Mouse (Mus musculus): ENCODE measurements around the gene Tm6sf1. TPM values are rescaled to one million over a fixed set of nuclear protein-coding genes. Genes with fewer than 3 reads are reported as not detected.
A peak's percentile ranks its signal among the peaks of the same experiment; 100 is the strongest.
"Not testable (repeated sequence)": the region's sequence is repeated elsewhere in the genome, so short reads cannot be mapped to it uniquely, and the experiment has no call there.

The Tm6sf1 gene
- 10 to 100 TPM; 10.7 to 12.3 TPM for total RNA-seq (2021)
- long read RNA-seq, experiment 1, transcript Tm6sf1-201 (10 exons, 2,226 nt), result major isoform, 6 of 6 reads
- long read RNA-seq, experiment 1, partial matches to known transcripts, result 0 of 6 reads
- long read RNA-seq, experiment 1, other reads (novel, unspliced or antisense), result 0 of 6 reads
- long read RNA-seq, experiment 2, partial matches to known transcripts, result 0 of 3 reads
- long read RNA-seq, experiment 2, other reads (novel, unspliced or antisense), result 0 of 3 reads

- peak; percentile 61 to 80 for DNase-seq
Measured at GRCm38 (mm10) chr7:81858968-81859721, at the start of gene Tm6sf1. Tm6sf1 (plus strand) TSS chr7:81859001.

- no peak for DNase-seq
Measured at GRCm38 (mm10) chr7:81824906-81825305, 33.9 kb upstream of the Tm6sf1 start.

GRCm38 (mm10) chr7:81825381-81825780 lies 33.4 kb upstream of the Tm6sf1 start:
- peak; percentile 22 to 37 for DNase-seq

GRCm38 (mm10) chr7:81827806-81828667 lies 30.8 kb upstream of the Tm6sf1 start:
- peak; percentile 35 to 49 for DNase-seq

- peak; percentile 59 to 75 for DNase-seq
Measured at GRCm38 (mm10) chr7:81828681-81829378, 30.0 kb upstream of the Tm6sf1 start.

- DNase-seq, result peak; percentile 86 to 93
Measured at GRCm38 (mm10) chr7:81829379-81829894, 29.4 kb upstream of the Tm6sf1 start, which contains the start of gene Btbd1. Btbd1 (minus strand) TSS chr7:81829431.

- DNase-seq, result no peak
Measured at GRCm38 (mm10) chr7:81834847-81835246, 24.0 kb upstream of the Tm6sf1 start.

GRCm38 (mm10) chr7:81835430-81835829 lies 23.4 kb upstream of the Tm6sf1 start:
- no peak for DNase-seq

- DNase-seq, result not testable (repeated sequence)
Measured at GRCm38 (mm10) chr7:81837771-81838170, 21.0 kb upstream of the Tm6sf1 start.

- no peak for DNase-seq
Measured at GRCm38 (mm10) chr7:81839746-81840145, 19.1 kb upstream of the Tm6sf1 start.

- peak in 1 of 2 experiments; percentile 34 for DNase-seq
Measured at GRCm38 (mm10) chr7:81840661-81841181, 18.1 kb upstream of the Tm6sf1 start.

GRCm38 (mm10) chr7:81841439-81841838 lies 17.4 kb upstream of the Tm6sf1 start:
- peak; percentile 59 to 80 for DNase-seq

- DNase-seq, result no peak
Measured at GRCm38 (mm10) chr7:81842141-81842540, 16.7 kb upstream of the Tm6sf1 start.

GRCm38 (mm10) chr7:81842998-81843397 lies 15.8 kb upstream of the Tm6sf1 start:
- DNase-seq, result no peak

- no peak for DNase-seq
Measured at GRCm38 (mm10) chr7:81843903-81844302, 14.9 kb upstream of the Tm6sf1 start.

GRCm38 (mm10) chr7:81844801-81845200 lies 14.0 kb upstream of the Tm6sf1 start:
- no peak for DNase-seq

- no peak for DNase-seq
Measured at GRCm38 (mm10) chr7:81845313-81845712, 13.5 kb upstream of the Tm6sf1 start.

GRCm38 (mm10) chr7:81846008-81846407 lies 12.8 kb upstream of the Tm6sf1 start:
- no peak for DNase-seq

- DNase-seq, result no peak
Measured at GRCm38 (mm10) chr7:81847010-81847409, 11.8 kb upstream of the Tm6sf1 start.

- DNase-seq, result no peak
Measured at GRCm38 (mm10) chr7:81847777-81848176, 11.0 kb upstream of the Tm6sf1 start.

GRCm38 (mm10) chr7:81849214-81849613 lies 9.6 kb upstream of the Tm6sf1 start:
- peak in 1 of 2 experiments; percentile 65 for DNase-seq
